Mouse (Mus musculus) hindbrain, postnatal 0 days (tissue): ENCODE measurements at regions not wholly inside any gene's neighbourhood (a gene's known extent, or its start where the extent isn't known, plus 50 kb on each side); places are given as distances from the start of the nearest gene placed in this dataset.

Source experiments
- ATAC-seq: fragments of 200-750 bp; cut with Nextera tagmentation; 2 replicates; pipeline ENCODE4 v1.8.0; 2017; ENCODE audit warnings: mild to moderate bottlenecking, moderate TSS enrichment, moderate library complexity
- DNase-seq: peaks from one replicate; pipeline ENCODE4 v3.0.0-alpha.2; 2015; ENCODE audit warnings: low spot score
- H3K27ac ChIP-seq: fragments of 300-500 bp; sonication (generic); 2 replicates; pipeline ENCODE4 v1.5.1; 2014; ENCODE audit warnings: mild to moderate bottlenecking
- H3K27me3 ChIP-seq: fragments of 300-500 bp; sonication (generic); 2 replicates; pipeline ENCODE4 v1.6.1; 2014; ENCODE audit warnings: low read length, mixed read lengths; ENCODE audit not compliant: insufficient read depth
- H3K36me3 ChIP-seq: fragments of 300-500 bp; sonication (generic); 2 replicates; pipeline ENCODE4 v1.6.1; 2014; ENCODE audit warnings: low read length, mixed read lengths; ENCODE audit not compliant: insufficient read depth
- H3K4me1 ChIP-seq: fragments of 300-500 bp; sonication (generic); 2 replicates; pipeline ENCODE4 v1.6.1; 2014; ENCODE audit warnings: antibody characterized with exemption, low read length, mixed read lengths; ENCODE audit not compliant: insufficient read depth
- H3K4me2 ChIP-seq: fragments of 300-500 bp; sonication (generic); 2 replicates; pipeline ENCODE4 v1.6.1; 2014; ENCODE audit warnings: low read depth, mild to moderate bottlenecking, low read length, moderate library complexity, mixed read lengths
- H3K4me3 ChIP-seq: fragments of 300-500 bp; sonication (generic); 2 replicates; pipeline ENCODE4 v1.5.1; 2014; ENCODE audit warnings: low read length
- H3K9ac ChIP-seq: fragments of 300-500 bp; sonication (generic); replicated peaks from 2 replicates; pipeline ENCODE4 v1.6.1; 2014; ENCODE audit warnings: mild to moderate bottlenecking, low read length, moderate library complexity, mixed read lengths
- H3K9me3 ChIP-seq: fragments of 300-500 bp; sonication (generic); 2 replicates; pipeline ENCODE4 v1.6.1; 2016; ENCODE audit warnings: low read length, mixed read lengths
- CTCF ChIP-seq: IDR thresholded peaks from 2 replicates; pipeline ENCODE4 v1.5.1; 2016; ENCODE audit warnings: antibody characterized with exemption, control low read depth, low read depth
- WGBS: fragments of 180-500 bp; shearing (Covaris S2); extraction: QIAGEN DNeasy Blood & Tissue Kit; methylation state at CpG from one replicate; pipeline ENCODE4 v1.1.7; 2014; 5-methylcytosine and 5-hydroxymethylcytosine counted together

DNA sequence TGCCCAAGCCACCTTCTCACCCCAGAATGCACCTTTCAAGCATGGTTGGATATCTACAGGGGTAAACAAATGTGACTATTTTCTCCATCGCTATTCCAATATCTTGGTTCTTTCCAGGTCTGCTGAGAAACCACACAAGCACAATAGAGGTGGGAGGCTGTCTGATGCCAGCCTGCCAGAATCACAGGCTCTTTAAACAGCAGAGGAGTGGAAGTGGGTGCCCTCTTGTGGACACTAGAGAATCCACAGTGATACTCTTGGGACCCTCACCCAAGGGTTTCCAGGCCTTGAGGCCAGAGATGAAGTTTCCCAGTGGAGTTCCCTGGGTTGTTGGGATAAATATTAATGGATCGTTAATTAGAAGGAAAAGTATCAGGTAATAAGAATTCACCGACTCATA lies 181.6 kb upstream of the Glra1 start:
- peak; percentile 78 for DNase-seq
- no peak overlapping the region for H3K27ac ChIP-seq

DNA sequence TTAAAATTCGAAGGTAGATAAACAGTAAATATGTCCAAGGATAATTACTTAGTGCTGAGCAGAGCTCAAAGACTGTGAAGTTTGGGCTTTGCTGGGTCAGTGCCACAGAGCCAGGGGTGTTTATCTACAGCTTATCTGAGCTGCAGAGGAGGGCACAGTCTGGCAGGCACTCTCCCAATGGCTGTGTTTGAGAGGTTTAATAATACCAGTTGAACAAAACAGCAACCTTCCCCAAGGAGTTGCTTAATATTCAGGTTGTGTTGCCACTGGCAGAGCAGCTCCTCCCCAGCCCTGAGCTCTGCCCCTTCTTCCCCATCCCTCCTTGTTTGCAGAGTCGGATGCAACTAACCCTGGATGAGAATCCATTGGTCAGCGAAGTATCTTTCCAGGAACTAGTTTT lies 173.0 kb upstream of the Glra1 start:
- 75% methylated on average over 3 of the region's 3 CpGs for WGBS

More for the DNA sequence above, 181.6 kb upstream of the Glra1 start:
- TF ChIP-seq CTCF, result peak; percentile 76
- no peak overlapping the region for H3K4me3 ChIP-seq
- no peaks in the 10 kb centered on the region for H3K36me3 ChIP-seq
- no peaks in the 10 kb centered on the region for H3K9me3 ChIP-seq
- H3K27me3 ChIP-seq, result no peaks in the 10 kb centered on the region
- no peak for ATAC-seq
- H3K4me1 ChIP-seq, result peaks cover 12% of the 10 kb centered on the region
- no peak overlapping the region for H3K9ac ChIP-seq
- 77% methylated on average over 3 of the region's 3 CpGs for WGBS
- H3K4me2 ChIP-seq, result no peak overlapping the region

GRCm38 (mm10) chr11:55780011-55780410 lies 172.0 kb upstream of the Glra1 start:
- DNase-seq (peak; percentile 40), ATAC-seq (no peak)
- Histone ChIP-seq H3K27me3 (no peaks in the 10 kb centered on the region), H3K4me3 (no peak overlapping the region), H3K36me3 (no peaks in the 10 kb centered on the region), H3K4me1 (no peaks in the 10 kb centered on the region), H3K27ac (no peak overlapping the region), H3K9ac (no peak overlapping the region), H3K4me2 (no peak overlapping the region), H3K9me3 (no peaks in the 10 kb centered on the region)
- no peak for TF ChIP-seq CTCF
- 49% methylated on average over 2 of the region's 2 CpGs for WGBS

More for the DNA sequence above, 173.0 kb upstream of the Glra1 start:
- Histone ChIP-seq H3K9me3 (no peaks in the 10 kb centered on the region), H3K4me2 (no peak overlapping the region), H3K4me3 (no peak overlapping the region), H3K27me3 (no peaks in the 10 kb centered on the region), H3K27ac (no peak overlapping the region), H3K4me1 (no peaks in the 10 kb centered on the region), H3K36me3 (no peaks in the 10 kb centered on the region), H3K9ac (no peak overlapping the region)
- ATAC-seq (no peak), DNase-seq (no peak)
- TF ChIP-seq CTCF, result no peak

GRCm38 (mm10) chr11:55773283-55773682 lies 165.3 kb upstream of the Glra1 start:
- H3K36me3 ChIP-seq, result no peaks in the 10 kb centered on the region
- no peak for ATAC-seq
- H3K9me3 ChIP-seq, result no peaks in the 10 kb centered on the region
- DNase-seq, result no peak
- no peak overlapping the region for H3K27ac ChIP-seq
- no peak overlapping the region for H3K9ac ChIP-seq
- no peak overlapping the region for H3K4me2 ChIP-seq
- H3K27me3 ChIP-seq, result no peaks in the 10 kb centered on the region
- 90% methylated on average over 1 of the region's 1 CpGs for WGBS
- TF ChIP-seq CTCF, result peak; percentile 6; the same call in 1 of the 2 replicates
- H3K4me3 ChIP-seq, result no peak overlapping the region
- H3K4me1 ChIP-seq, result no peaks in the 10 kb centered on the region

DNA sequence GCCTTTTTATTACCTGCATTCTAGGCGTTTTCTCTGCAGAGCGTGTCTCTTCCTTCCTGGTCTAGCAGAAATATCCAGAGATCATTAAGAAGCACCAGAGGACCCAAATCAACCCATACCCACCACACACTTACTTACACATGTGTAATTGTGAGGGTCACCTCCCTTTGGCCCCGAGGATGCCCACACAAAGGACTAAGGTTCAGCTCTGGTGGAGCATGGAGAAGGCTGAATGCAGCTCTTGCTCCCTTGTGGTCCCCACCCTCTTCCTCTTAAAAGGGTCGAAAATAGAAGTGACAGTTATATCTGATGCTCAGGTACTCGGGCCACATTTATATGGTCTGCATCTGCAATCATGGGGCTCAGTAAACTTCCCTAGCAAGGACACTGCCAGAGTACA lies 164.5 kb upstream of the Glra1 start:
- ATAC-seq (no peak), DNase-seq (no peak)
- no peak for TF ChIP-seq CTCF
- WGBS, result 44% methylated on average over 5 of the region's 5 CpGs
- no peaks in the 10 kb centered on the region for H3K36me3 ChIP-seq
- H3K9me3 ChIP-seq, result no peaks in the 10 kb centered on the region
- no peak overlapping the region for H3K4me3 ChIP-seq
- H3K9ac ChIP-seq, result no peak overlapping the region
- 0 out of 2 replicates have a peak overlapping the region, but pooled peaks have one; percentile 2 for H3K4me2 ChIP-seq
- H3K27ac ChIP-seq, result no peak overlapping the region
- no peaks in the 10 kb centered on the region for H3K4me1 ChIP-seq
- H3K27me3 ChIP-seq, result no peaks in the 10 kb centered on the region

- Histone ChIP-seq H3K4me3 (no peak overlapping the region), H3K36me3 (no peaks in the 10 kb centered on the region), H3K9me3 (no peaks in the 10 kb centered on the region), H3K27ac (no peak overlapping the region), H3K4me2 (0 out of 2 replicates have a peak overlapping the region, but pooled peaks have one; percentile 2), H3K9ac (no peak overlapping the region), H3K4me1 (no peaks in the 10 kb centered on the region), H3K27me3 (no peaks in the 10 kb centered on the region)
- ATAC-seq, result 0 out of 2 replicates have a peak, but pooled peaks have one; percentile 53
- WGBS, result 33% methylated on average over 13 of the region's 13 CpGs
- DNase-seq, result peak; percentile 25
- no peak for TF ChIP-seq CTCF
These were observed 164.1 kb upstream of the Glra1 start for GRCm38 (mm10) chr11:55772107-55772506.

GRCm38 (mm10) chr11:55764846-55765245 lies 156.8 kb upstream of the Glra1 start:
- no peak overlapping the region for H3K9ac ChIP-seq
- no peak overlapping the region for H3K4me3 ChIP-seq
- DNase-seq (no peak), ATAC-seq (no peak)
- H3K4me1 ChIP-seq, result no peaks in the 10 kb centered on the region
- H3K27ac ChIP-seq, result no peak overlapping the region
- H3K27me3 ChIP-seq, result no peaks in the 10 kb centered on the region
- no peaks in the 10 kb centered on the region for H3K36me3 ChIP-seq
- TF ChIP-seq CTCF, result no peak
- no peaks in the 10 kb centered on the region for H3K9me3 ChIP-seq
- H3K4me2 ChIP-seq, result no peak overlapping the region
- 82% methylated on average over 1 of the region's 1 CpGs for WGBS
